Mouse (Mus musculus) thymus, adult 2 months (tissue): Measurements from ENCODE around the gene Rnf34. TPM values are rescaled to one million over a fixed set of nuclear protein-coding genes. Genes with fewer than 3 reads are reported as not detected.

Experiments
- DNase-seq: peaks from one replicate; pipeline ENCODE4 v3.0.0; 2021
- H3K27ac ChIP-seq: fragments of 200-500 bp; 2 replicates; pipeline ENCODE4 v1.5.1; 2012; ENCODE audit warnings: low read length, control low read depth; ENCODE audit not compliant: control insufficient read depth, insufficient read depth
- H3K27me3 ChIP-seq: fragments of 200-500 bp; 2 replicates; pipeline ENCODE4 v1.6.1; 2012; ENCODE audit warnings: mild to moderate bottlenecking, low read length, moderate library complexity, mixed read lengths; ENCODE audit not compliant: control insufficient read depth, insufficient read depth
- H3K36me3 ChIP-seq: fragments of 200-500 bp; 2 replicates; pipeline ENCODE4 v1.6.1; 2012; ENCODE audit warnings: mild to moderate bottlenecking, low read length, moderate library complexity; ENCODE audit not compliant: control insufficient read depth, insufficient read depth
- H3K4me1 ChIP-seq: fragments of 200-500 bp; replicated peaks from 2 replicates; pipeline ENCODE4 v1.6.1; 2012; ENCODE audit warnings: low read length; ENCODE audit not compliant: control insufficient read depth, insufficient read depth
- H3K4me3 ChIP-seq: fragments of 200-500 bp; 2 replicates; pipeline ENCODE4 v1.5.1; 2012; ENCODE audit warnings: mild to moderate bottlenecking, low read length, control low read depth, moderate library complexity; ENCODE audit not compliant: control insufficient read depth, insufficient read depth
- CTCF ChIP-seq: fragments of 200-500 bp; IDR thresholded peaks from 2 replicates; pipeline ENCODE4 v1.5.1; 2012; ENCODE audit warnings: mild to moderate bottlenecking, control low read depth, low read length, moderate library complexity, borderline replicate concordance; ENCODE audit not compliant: control insufficient read depth, poor library complexity, insufficient read depth; ENCODE audit errors: extremely low read depth
- POLR2A ChIP-seq: fragments of 200-500 bp; IDR thresholded peaks from 2 replicates; pipeline ENCODE4 v1.6.1; 2012; ENCODE audit warnings: mild to moderate bottlenecking, low read length, control low read depth, moderate library complexity; ENCODE audit not compliant: control insufficient read depth, poor library complexity, insufficient read depth; ENCODE audit errors: extremely low read depth
- whole genome bisulfite sequencing: fragments of 180-500 bp; shearing (Covaris S2); methylation state at CpG from one replicate; pipeline ENCODE4 v1.1.7; 2018; 5-methylcytosine and 5-hydroxymethylcytosine counted together
- polyA plus RNA-seq: library from polyadenylated mRNA; depleted of rRNA; stranded (reverse); fragments of >200 nt; gene quantifications from 2 replicates; pipeline ENCODE4 v1.2.3, GENCODE M21; 2012

Rnf34 gene
- polyA plus RNA-seq, 1 experiment = 21.7 TPM

DNA sequence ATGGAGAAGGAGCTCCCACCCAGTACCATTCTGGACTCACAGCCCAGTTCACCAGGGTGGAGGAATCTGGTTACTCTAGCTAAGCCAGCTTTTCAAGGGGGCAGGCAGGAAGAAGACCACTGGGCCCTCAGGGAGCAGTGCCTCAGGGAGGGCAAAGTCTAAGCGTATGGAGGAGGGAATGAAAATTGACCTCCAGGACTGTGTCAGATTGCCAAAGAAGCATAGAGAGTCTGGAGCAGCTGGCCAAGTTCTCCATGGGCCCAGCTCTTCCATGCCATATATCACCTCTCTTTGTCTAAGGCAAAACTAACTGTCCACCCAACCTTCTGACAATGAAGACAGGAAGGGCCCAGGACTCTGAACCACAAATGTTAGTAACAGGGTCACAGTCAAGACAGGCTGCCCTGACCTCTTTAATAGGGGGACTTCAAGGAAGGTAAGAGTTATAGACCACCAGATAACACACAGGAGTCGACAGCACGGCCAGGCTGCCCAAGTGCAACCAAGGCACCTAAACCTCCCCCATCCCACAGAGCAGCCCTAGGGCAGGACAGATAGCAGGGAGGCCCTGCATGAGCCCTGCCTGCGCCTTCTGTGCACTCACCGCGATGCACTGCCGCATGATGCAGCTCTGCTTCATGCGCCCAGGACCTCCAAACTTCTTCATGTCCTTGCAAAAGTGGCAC lies 38.2 kb downstream of the Rnf34 start:
- no peaks in the 10 kb centered on the region; the same call in 1 of the 2 replicates for H3K4me1 ChIP-seq
- no peaks in the 10 kb centered on the region for H3K27me3 ChIP-seq
- WGBS = 93% methylated on average over 8 of the region's 8 CpGs
- H3K27ac ChIP-seq = no peak overlapping the region
- peaks cover 6% of the 10 kb centered on the region; the same call in 1 of the 2 replicates for H3K36me3 ChIP-seq
- TF ChIP-seq CTCF (no peak), POLR2A (no peak)
- DNase-seq = no peak
- H3K4me3 ChIP-seq = no peak overlapping the region

- no peak overlapping the region for H3K27ac ChIP-seq
Measured at GRCm38 (mm10) chr5:122888612-122889214, 38.9 kb downstream of the Rnf34 start.

GRCm38 (mm10) chr5:122890396-122890795 lies 40.5 kb downstream of the Rnf34 start:
- Histone ChIP-seq H3K27me3 (no peaks in the 10 kb centered on the region), H3K27ac (no peak overlapping the region), H3K36me3 (peaks cover 6% of the 10 kb centered on the region; the same call in 1 of the 2 replicates), H3K4me3 (no peak overlapping the region), H3K4me1 (no peaks in the 10 kb centered on the region)
- TF ChIP-seq CTCF (no peak), POLR2A (no peak)
- 89% methylated on average over 2 of the region's 2 CpGs for WGBS
- DNase-seq = no peak

More at GRCm38 (mm10) chr5:122888612-122889214, 38.9 kb downstream of the Rnf34 start:
- Histone ChIP-seq H3K4me3 (no peak overlapping the region), H3K4me1 (no peaks in the 10 kb centered on the region; the same call in 1 of the 2 replicates), H3K36me3 (peaks cover 6% of the 10 kb centered on the region; the same call in 1 of the 2 replicates), H3K27me3 (no peaks in the 10 kb centered on the region)
- 98% methylated on average over 16 of the region's 16 CpGs for WGBS
- DNase-seq = no peak
- TF ChIP-seq POLR2A (no peak), CTCF (no peak)

- TF ChIP-seq POLR2A (no peak), CTCF (no peak)
- Histone ChIP-seq H3K27ac (no peak overlapping the region), H3K36me3 (peaks cover 2% of the 10 kb centered on the region; the same call in 1 of the 2 replicates), H3K4me3 (no peak overlapping the region), H3K27me3 (no peaks in the 10 kb centered on the region), H3K4me1 (no peaks in the 10 kb centered on the region)
- no peak for DNase-seq
- 86% methylated on average over 6 of the region's 6 CpGs for WGBS
Measured at GRCm38 (mm10) chr5:122893270-122893669, 43.4 kb downstream of the Rnf34 start.

DNA sequence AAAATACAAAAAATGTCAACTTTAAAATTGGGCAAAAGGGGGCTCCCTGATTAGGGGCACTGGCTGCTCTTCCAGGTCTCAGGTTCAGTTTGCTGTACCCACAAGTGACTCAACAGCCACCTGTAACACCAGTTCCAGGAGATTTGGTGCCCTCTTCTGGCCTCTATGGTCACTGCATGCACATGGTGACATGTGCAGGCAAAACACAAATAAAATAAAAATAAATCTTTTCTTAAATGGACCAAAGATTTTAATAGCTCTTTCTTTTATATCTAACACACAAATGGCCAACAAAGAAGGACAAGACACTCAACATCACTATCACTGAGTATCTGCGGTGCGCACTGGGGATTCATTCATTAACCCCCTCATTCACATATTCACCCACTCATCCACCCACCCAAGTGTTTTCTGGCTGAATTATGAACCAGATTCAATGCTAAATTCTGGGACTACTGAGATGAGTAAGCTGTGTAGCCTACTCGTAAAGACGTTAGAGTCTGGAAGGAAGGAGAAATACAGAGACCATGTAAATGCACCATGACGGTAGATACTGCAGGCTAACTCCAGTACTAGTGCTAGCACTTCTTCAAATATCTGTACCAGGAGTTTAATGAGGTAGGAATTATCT lies 44.3 kb downstream of the Rnf34 start:
- Histone ChIP-seq H3K36me3 (no peaks in the 10 kb centered on the region), H3K4me1 (peaks cover 6% of the 10 kb centered on the region; the same call in 1 of the 2 replicates), H3K27me3 (no peaks in the 10 kb centered on the region), H3K27ac (no peak overlapping the region), H3K4me3 (no peak overlapping the region)
- WGBS = 95% methylated on average over 5 of the region's 5 CpGs
- TF ChIP-seq CTCF (no peak), POLR2A (no peak)
- peak; percentile 80 for DNase-seq

DNA sequence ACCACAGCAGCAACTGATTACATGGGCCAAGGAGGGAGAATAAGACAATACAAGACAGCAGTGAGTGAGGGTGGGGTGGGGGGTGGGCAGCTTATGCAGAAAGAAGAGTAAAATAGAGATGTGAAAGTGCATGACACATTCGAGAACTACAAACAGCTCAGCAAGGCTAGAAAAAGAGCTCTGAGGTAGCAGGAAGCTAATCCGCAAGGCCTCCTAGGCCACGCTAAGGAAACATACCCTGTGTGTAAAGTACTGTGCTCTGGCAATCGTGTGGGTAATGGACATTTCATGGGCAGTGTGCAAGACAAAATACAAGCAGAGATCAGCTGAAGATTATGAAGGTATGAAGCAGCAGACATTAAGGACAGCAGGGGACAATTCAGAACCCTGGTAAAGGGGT lies 45.0 kb downstream of the Rnf34 start:
- peaks cover 9% of the 10 kb centered on the region; the same call in 1 of the 2 replicates for H3K4me1 ChIP-seq
- no peaks in the 10 kb centered on the region for H3K36me3 ChIP-seq
- H3K27ac ChIP-seq = no peak overlapping the region
- TF ChIP-seq POLR2A (no peak), CTCF (no peak)
- no peak for DNase-seq
- 53% methylated on average over 4 of the region's 4 CpGs for WGBS
- H3K27me3 ChIP-seq = no peaks in the 10 kb centered on the region
- H3K4me3 ChIP-seq = no peak overlapping the region
